Mouse (Mus musculus) heart, adult 8-10 months (tissue): ENCODE data around the gene Lmo2. TPM values are rescaled to one million over a fixed set of nuclear protein-coding genes. Genes with fewer than 3 reads are reported as not detected.
"Not testable (repeated sequence)": the region's sequence is repeated elsewhere in the genome, so short reads cannot be mapped to it uniquely, and the experiment has no call there.

ENCODE experiments used
- DNase-seq: peaks from one replicate; pipeline ENCODE4 v3.0.0; 2022; ENCODE audit warnings: low spot score
- total RNA-seq, 4 experiments: library from RNA; stranded (reverse); gene quantifications; 2 replicates each; pipeline ENCODE4 v1.2.4; 2022

Lmo2 gene
- total RNA-seq, 4 experiments from 2014 or later, result 25.6 to 27.7 (median 26.0) TPM

DNA sequence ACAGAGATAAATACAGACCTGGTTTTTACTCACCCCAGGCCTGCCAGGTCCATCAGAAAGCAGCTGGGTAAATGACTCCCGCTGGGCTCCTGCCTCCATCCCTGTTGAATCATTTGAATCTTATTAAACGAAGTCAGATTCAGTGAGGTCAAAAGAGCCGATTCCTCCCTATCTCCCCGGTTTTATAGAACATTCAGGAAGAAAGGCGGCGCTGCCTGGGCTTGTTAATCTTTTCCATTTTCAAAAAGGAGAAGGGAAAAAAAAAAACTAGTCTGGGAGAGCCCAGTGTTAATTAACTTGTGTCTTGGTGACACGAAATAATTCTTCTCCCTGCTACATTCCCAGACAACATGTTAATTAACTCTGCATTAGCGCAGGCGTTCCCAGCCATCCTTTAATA, 19.9 kb downstream of the Lmo2 start:
- DNase-seq, result no peak

DNA sequence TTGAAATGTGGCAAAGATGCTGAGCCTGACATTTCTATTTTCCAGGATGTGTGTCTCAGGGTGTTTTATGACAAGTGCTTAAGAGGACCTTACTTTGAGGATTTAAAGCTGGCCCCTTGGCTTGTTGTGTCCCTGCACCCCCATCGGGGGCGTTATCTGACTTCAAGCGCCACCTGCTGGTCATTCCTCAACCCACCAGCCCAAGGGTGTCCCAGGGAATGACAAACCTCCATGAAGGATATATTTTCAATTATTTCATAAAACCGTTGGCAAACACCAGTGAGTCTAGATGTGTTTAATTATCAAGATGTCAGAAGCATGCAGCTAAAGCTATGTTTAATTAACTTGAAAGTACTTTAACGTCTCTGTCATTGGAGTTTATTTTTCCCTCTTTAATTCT, 24.5 kb downstream of the Lmo2 start:
- peak; percentile 82 for DNase-seq

DNA sequence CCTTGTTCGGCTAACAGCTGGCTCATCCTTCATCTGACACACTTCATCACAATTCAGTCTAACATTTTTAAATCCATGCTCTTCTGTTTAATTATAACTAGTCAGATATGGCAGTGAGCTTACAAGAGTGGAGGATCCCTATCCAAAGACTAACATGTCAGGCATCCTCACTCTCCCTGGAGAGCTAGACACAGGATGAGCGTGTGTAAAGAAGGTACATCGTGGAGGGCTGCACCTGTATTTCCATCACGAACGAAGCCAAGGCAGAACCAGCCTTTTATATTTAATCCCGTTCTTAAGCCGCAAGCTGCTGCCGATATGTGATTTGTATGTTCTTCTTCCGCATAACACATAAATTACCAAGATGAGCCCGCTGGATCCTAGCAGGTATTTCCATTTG, 25.4 kb downstream of the Lmo2 start:
- no peak for DNase-seq

DNA sequence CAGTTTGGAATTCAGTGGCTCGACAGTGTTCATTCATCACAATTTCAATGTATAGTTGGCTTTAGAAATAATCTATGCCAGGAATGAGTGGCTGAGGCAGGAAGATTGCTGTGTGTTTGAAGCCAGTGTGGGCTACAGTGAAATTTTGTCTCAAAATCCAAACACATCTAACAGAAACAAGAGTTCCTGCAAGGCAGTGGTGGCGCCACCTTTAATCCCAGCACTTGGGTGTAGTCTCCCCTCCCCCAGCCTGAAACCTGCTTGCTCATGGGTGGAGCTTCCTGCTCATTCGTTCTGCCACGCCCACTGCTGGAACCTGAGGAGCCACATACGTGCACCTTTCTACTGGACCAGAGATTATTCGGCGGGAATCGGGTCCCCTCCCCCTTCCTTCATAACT, 29.8 kb downstream of the Lmo2 start:
- DNase-seq, result not testable (repeated sequence)

DNA sequence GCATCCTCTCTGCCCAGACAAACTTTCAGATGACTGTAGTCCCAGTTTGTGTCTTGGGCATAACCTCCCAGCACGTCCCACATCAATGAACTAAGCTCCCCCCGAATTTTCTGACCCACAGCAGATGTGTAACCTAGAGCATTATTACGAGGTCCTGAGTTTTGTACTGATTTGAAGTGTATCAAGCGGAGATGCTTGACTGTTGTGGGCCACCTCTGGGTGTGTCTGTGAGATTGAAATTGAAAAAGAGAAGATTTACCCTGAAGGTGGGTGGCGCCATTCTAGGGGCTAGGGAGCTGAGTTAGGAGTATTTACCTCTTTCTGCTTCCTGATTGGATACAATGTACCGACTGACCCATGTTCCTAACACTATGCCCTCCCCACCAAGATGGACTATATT, 31.9 kb downstream of the Lmo2 start:
- DNase-seq, result no peak

DNA sequence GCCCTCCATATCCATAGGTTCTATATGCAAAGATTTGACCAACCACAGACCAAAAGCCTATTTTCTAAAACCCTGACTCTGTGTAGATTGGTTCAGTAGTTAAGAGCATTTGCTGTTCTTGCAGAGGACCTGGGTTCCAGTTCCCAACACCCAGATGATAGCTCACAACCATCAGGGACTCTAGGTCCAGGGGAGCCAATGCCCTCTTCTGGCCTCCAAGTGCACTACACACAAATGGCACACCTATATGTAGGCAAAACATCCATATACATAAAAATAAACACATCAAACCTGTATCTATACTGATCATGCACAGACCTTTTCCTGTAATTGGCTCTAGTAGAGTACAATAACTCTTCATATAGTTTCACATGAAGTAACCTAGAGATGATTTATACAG, 33.5 kb downstream of the Lmo2 start:
- DNase-seq, result no peak

DNA sequence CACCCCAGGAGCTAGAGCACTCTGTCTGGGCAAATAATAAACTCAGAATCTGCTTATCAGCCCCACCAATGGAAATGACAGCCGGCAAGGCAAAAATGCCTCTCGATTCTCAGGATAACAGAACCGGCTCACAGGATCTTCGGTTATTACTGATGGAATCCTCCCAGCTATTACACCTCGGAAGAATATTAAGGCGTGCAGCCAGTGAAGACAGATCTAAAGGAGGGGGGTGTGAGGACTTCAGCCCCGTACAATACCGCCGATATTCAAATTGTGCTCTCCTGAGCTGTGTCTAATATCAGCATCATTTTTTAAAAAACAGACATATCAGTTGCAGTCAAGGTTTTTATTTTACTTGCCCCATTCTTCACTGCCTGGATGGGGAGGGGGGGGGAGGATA, 34.4 kb downstream of the Lmo2 start:
- no peak for DNase-seq

DNA sequence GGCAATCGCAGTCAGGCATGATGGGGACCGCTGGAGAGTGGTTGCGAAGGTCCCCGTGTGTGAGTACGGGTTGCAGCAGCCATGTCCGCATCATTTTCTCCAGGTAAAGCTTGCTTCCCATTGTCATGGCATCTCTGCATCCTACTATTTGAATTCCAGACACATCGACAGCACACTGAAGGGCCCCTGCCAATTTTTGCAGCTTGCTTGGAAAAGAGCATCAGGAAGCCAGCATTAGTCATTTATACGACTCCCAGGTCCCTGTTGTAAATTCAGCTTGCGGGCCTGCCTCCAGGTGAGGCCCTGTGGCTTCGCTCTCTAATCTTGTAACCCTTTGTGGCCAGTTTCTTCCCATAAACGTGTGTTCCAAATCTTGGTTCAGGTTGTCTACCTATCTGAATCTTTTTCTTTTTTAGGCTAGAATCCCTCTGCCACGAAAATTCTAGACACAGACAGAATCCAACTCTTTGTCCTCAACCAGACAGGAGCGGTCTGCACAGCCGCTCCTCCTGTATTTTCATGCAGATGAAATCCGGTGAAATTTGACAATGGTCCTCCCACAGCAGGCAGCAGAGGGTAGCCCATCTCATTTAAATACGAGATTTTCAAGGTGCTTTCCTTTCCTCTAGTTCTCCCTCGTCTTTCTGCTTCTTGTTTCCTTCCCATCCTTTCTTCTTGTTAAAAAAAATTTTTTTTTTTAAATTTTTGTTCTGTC, 35.0 kb downstream of the Lmo2 start:
- no peak for DNase-seq

DNA sequence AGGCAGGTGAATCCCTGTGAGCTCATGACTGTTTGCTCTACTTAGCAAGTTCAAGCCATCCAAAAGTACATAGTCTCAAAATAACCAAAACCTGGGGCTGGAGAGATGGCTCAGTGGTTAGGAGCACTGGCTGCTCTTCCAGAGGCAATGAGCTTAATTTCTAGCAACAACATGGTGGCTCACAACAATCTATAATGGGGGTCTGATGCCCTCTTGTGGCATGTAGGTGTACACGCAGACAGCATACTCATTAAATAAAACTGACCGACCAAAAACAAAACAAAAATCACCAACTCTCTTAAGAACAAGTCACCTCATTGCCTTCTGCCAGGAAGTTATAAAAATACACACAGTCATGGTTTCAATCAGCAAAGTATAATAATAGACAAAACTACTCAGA, 43.3 kb downstream of the Lmo2 start:
- peak; percentile 12 for DNase-seq

DNA sequence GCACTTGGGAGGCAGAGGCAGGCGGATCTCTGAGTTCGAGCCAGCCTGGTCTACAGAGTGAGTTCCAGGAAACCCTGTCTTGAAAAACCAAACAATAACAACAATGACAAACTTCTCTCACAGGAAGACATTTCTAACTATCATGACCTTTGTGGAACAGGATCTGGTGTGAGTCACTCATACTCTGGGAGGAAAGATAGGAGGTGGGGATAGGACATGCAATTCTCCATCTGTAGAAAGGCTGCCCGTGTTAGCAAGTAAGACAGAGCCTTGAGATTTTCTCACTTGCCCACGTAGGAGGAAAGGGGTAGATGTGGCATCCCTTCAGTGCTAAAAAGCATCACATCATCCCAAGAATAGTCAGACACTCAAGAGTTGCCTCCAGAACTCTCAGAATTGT, 44.1 kb downstream of the Lmo2 start:
- no peak for DNase-seq

DNA sequence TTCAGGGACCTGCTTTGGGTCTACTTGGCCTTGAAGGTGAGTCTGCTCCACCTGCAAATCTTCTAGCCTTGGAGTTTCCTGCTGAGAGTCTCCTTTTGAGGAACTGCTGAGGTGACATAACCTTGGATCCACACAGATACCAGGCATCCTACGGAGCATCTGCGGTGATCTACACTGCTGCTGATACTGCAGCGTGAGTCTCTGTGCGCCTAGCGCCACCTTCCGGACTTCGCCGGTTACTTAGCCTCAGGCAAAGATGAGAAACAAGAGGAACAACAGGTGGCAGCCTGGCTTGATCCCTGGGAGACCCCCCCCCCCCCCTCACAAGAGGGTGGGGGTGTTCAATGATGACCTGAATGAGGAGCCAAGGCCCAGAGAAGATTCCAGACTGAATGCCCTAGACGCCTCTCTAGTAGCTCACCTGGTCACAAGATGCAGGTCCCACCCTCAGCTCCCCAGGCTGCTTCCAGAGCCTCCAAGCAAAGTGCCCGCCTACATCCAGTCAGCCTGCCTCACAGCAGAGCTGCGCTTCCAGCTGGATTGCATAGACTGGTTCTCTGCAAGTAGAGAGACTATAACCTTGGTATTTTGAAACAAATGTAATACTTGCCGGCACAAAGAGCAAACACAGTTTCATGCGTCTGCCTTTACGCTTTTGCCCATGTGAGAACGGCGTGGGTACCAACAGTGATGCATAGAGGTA, 45.1 kb downstream of the Lmo2 start:
- DNase-seq, result no peak

DNA sequence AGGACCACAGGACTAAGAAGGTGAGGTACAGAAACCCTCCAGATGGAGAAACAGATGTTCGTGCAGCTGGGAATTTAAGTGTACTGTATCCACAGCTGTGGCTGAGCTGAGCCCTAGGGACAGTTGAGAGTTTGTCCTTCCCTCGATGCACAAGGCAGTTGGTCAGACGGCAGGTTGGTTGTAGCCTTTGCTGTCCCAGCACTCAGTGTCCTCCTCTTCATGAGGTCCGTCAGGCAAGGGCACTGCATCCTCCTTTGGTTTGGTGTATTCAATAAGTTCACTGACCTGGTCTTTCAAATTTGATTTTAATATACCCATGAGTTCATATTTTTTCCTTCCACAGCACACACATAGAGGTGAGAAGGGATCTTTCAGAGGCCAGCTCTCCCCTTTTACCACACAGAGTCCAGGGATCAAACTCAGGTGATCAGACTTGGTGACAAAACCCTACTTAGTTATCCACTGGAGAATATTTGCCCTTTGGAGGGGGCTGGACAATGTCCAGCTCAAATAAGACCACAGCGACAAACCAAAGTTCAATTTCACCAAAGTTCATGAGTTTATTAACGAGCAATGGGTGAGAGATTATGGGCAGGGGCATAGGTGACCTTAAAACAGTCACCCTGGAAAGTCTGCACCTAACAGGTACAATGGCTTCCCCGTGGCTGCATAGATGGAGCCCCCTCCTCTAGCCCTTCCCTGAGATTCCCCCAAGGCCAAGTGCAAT, 50.2 kb downstream of the Lmo2 start:
- DNase-seq, result no peak

DNA sequence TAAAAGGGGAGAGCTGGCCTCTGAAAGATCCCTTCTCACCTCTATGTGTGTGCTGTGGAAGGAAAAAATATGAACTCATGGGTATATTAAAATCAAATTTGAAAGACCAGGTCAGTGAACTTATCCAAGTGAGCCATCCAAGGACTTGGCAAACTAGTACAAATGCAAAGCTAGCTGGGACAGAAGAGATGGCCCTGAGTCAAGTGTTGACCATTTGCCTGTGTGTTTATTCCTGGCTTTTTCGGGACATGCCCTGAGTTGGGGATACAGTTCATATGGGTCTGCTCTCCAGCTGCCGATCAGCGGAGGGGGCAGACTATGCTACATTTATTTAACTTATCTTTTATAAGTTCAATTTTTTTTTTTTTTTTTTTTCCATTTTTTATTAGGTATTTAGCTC, 51.1 kb downstream of the Lmo2 start:
- DNase-seq, result not testable (repeated sequence)

DNA sequence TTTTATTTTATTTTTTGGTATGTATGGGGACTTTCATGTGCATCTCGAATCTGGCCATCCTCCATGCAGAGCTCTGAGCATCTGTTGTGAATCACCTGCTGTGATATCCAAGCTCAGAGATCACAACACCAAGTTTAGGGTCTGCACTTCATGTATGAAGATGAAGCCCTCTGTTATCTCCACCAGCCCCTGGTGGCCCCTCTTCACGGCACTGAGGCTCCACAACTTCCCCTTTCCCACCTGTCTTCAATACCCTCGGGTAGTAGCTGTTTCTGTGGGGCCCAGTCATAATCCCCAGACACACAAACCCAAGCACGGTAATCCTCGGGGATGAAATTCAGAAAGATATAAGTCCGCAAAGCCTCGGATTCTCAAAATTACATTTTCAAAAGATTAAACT, 65.3 kb downstream of the Lmo2 start:
- DNase-seq, result no peak

DNA sequence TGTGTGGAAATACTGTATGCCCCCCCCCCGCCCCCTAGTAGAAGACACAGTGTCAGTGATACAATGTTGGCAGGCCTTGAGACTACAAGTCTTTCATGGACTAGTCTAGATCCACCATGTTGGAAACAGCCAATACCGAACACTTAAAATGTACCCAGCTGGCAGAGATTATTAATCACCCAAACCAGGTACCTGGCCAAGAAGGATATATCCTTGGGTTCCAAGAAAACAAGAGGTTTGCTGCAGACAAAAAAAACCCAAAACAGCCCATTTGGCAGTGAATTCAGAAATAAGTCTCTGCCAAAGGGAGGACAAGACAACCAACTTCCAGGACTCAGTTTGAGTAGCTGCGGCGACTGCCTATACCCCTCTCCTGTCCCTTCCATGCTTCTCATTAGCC, 66.9 kb downstream of the Lmo2 start:
- no peak for DNase-seq

DNA sequence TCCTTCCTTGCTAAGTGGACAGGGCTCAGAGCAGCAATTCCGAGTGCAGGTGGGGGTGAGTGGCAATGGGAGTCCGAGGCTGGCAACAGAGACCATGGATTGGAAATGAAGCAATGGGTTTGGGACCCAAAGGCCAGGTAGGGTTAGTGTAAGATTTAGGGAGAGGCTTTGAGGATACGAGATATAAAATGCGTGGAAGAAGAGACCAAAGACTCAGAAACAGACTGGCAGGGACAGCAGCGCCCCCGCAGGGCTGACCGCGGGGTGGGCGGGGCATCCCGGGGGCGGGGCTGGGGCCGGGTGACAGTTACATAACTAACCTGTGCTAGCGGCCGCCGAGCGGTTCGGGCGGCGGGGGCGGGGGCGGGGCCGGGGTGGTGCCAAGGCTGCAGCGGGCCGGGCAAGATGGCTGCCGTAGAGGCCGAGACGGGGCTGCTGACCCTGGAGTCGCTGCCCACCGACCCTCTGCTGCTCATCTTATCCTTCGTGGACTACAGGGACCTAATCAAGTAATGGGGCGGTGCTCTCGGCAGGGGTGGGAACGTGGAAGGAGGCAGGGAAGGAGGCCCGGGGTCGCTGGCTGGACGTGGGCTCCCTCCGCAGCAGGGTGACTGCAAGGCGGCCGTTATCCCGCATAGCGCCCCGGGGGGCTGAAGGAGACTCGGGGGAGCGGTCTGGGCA, 69.8 kb downstream of the Lmo2 start, which contains the start of gene Fbxo3:
Gene Fbxo3 (plus strand): TSS at position 264 of the 681 bp plus-strand sequence.
- DNase-seq, result peak; percentile 82

DNA sequence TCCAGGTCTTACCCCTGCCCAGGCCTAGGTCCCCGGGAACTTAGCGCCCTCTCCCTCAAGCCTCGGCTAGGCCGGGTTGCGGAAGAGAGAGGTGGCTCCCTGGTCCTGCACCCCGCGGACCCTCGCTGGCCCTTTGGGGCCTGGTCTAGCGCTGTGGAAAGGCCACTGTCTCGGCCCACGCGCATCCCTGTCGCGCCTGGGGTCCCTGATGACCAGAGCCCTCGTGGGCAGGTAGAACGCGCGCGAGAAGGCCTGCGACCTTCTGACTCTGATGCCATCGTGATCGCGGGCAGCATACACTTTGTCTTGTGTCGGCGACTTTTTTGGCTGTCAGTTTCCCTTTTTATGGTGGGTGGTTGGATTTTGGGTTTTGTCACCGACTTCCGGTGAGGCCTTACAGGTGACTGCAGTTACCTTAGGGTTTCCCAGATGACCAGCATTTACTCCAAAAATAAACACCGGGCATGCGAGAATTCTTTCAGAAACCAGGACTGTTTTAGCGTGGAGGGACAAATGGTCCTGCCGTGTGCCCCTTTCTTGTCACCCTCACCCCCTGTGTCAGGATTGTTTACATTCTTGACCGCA, 70.4 kb downstream of the Lmo2 start, which contains the start of gene 4931422A03Rik:
Gene 4931422A03Rik (minus strand): TSS at position 223 of the 585 bp plus-strand sequence.
- DNase-seq, result no peak

DNA sequence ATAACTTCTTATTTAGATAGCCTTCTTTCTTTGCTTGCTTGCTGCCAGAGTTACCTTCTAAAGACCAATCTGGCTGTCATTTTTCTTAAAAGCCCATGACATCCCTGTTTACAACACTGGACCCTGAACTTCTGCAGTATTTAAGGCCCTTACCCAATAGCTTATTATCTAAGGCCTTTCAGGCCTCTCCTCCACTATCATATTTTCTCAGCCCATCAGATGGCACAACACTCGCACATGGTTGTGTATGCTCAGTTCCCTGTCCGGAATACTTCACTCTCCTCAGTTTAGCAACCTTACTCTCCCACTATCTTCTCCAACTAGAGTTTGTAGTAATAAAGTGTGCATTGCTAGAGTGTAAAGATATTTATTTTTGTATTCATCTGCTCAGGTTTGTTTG, 71.3 kb downstream of the Lmo2 start:
- no peak for DNase-seq

DNA sequence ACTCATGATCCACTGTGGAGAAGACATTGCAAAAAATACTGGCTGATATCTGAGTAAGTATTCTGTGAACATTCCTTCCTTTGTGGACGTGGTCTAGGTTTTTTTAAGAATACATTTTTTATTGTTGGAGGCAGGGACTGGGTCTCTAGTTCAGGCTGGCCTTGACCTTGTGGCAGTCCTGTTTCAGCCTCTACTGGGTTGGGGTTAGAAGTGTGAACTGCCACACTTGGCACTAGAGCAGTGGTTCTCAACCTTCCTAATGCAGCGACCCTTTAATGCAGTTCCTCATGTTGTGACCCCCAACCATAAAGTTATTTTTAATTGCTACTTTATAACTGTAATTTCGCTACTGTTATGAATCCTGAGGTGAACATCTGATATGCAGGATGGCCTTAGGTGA, 72.6 kb downstream of the Lmo2 start:
- no peak for DNase-seq
